Mouse (Mus musculus): ENCODE results near the gene Immp1l.

The Immp1l gene

GRCm38 (mm10) chr2:106002835-106003739 lies 98.6 kb downstream of the Immp1l start, which contains the start of gene Dnajc24:
Gene Dnajc24 (minus strand): TSS chr2:106003549.
- in situ Hi-C loops (cut with MboI; ENCODE audit: low sequenced_read_pairs): no loop called here

GRCm38 (mm10) chr2:106008415-106008814 lies 104.0 kb downstream of the Immp1l start:
- in situ Hi-C loops (cut with MboI; ENCODE audit: low sequenced_read_pairs): no loop called here
